Comparison of ENCODE assay signal across 28 mouse cellular contexts in the genomic region with DNA sequence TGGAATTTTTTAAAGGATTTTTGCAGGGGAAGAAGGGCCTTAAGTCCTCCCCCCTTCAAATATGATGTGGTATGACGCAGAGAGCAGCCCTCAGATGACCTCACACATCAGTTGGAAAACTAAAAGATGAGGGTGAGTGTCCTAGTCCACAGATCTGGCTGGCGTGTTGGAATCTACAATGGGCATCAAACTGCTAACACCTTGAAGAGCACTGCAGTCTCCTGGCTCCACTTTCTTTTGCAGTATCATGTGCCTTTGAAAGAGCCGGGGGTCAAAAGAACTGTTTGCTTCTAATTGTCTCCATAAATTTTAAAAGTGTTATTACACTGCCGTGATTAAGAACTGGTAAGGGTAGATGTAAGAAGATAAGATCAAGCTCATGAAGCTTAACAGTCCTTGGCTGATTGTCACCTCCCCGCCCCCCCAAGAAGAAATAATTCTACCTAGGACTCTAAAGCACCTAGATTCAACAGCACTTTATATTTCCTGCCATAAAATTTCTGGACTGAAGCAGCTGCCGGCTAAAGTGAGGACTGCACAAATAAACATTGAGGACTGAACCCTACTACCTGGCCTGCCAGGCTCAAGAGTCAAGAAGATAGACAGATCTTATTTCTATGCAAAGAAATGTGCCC.
DNase-seq lines count a peak whose midpoint lies in the region; ATAC-seq lines count a peak whose summit lies in the region.
"Had no signal": no experiment of that assay in that cellular context is flagged by ENCODE, and none has a peak within 500 bp of the region (broad histone marks: within the 10 kb centered on the region; RNA-seq: fewer than 3 reads in every experiment).

No protein-coding gene starts in this region.

- peak; percentile 89 for ATAC-seq in kidney, embryonic 15.5 days (replicated peaks; ENCODE audit: low FRiP score)
- ATAC-seq: CD4-positive, CD25-positive, alpha-beta regulatory T cell, adult 4 months; forebrain, embryonic 13.5 days; forebrain, embryonic 16.5 days had no signal

- H3K27me3 ChIP-seq in kidney, embryonic 15.5 days: no peaks in the 10 kb centered on the region
- no peaks in the 10 kb centered on the region for H3K27me3 ChIP-seq in limb, embryonic 10.5 days (ENCODE audit: low read depth, poor library complexity, severe bottlenecking)
- H3K27me3 ChIP-seq: embryonic facial prominence, embryonic 13.5 days; forebrain, embryonic 13.5 days; heart, embryonic 13.5 days had no signal

- no peak overlapping the region for H3K9ac ChIP-seq in kidney, embryonic 15.5 days
- H3K9ac ChIP-seq: embryonic facial prominence, embryonic 13.5 days; forebrain, embryonic 13.5 days; heart, embryonic 13.5 days; hindbrain, embryonic 14.5 days had no signal

- H3K4me2 ChIP-seq in kidney, embryonic 15.5 days: no peak overlapping the region
- H3K4me2 ChIP-seq: embryonic facial prominence, embryonic 13.5 days; forebrain, embryonic 13.5 days; heart, embryonic 13.5 days; hindbrain, embryonic 14.5 days had no signal

- peak overlapping the region; percentile 57 for H3K27ac ChIP-seq in kidney, embryonic 15.5 days
- H3K27ac ChIP-seq in limb, embryonic 10.5 days: peak overlapping the region; percentile 17; the same call in 1 of the 2 replicates
- H3K27ac ChIP-seq: embryonic facial prominence, embryonic 10.5 days; embryonic facial prominence, embryonic 13.5 days; forebrain, embryonic 10.5 days; forebrain, embryonic 13.5 days; heart, adult 2 months; heart, embryonic 10.5 days; heart, embryonic 13.5 days; hindbrain, embryonic 14.5 days had no signal

- H3K36me3 ChIP-seq in kidney, embryonic 15.5 days: no peaks in the 10 kb centered on the region
- H3K36me3 ChIP-seq in limb, embryonic 10.5 days: no peaks in the 10 kb centered on the region
- H3K36me3 ChIP-seq: embryonic facial prominence, embryonic 10.5 days; embryonic facial prominence, embryonic 13.5 days; forebrain, embryonic 10.5 days; heart, embryonic 10.5 days; heart, embryonic 13.5 days had no signal

- DNase-seq in kidney, postnatal 14 days: no peak
- DNase-seq in kidney, postnatal 36 days: peak; percentile 1 to 2
- DNase-seq in kidney, adult 11 months: no peak
- no peak for DNase-seq in limb, embryonic 10.5 days (ENCODE audit: low spot score)
- no peak for DNase-seq in cerebellum, postnatal 36 days
- DNase-seq: adrenal gland, adult 2 months; adrenal gland, postnatal 14 days; cerebellum, adult 11 months; cerebellum, adult 2 months; cerebellum, adult 9-11 months; cerebellum, postnatal 25 days; embryo, embryonic 11 days; gastrocnemius, postnatal 10 days; gastrocnemius, postnatal 36 days; heart, adult 2 months; heart, postnatal 14 days; heart, postnatal 4 days had no signal

- 31% methylated on average over 6 of the region's 6 CpGs for WGBS in kidney, embryonic 15.5 days
- 50% methylated on average over 6 of the region's 6 CpGs for WGBS in limb, embryonic 10.5 days

- no peaks in the 10 kb centered on the region for H3K9me3 ChIP-seq in kidney, embryonic 15.5 days (replicated peaks)
- H3K9me3 ChIP-seq in limb, embryonic 10.5 days (replicated peaks): no peaks in the 10 kb centered on the region
- H3K9me3 ChIP-seq: embryonic facial prominence, embryonic 10.5 days; embryonic facial prominence, embryonic 13.5 days; forebrain, embryonic 10.5 days; forebrain, embryonic 13.5 days; heart, embryonic 10.5 days; heart, embryonic 13.5 days had no signal

- H3K4me1 ChIP-seq in kidney, embryonic 15.5 days: no peaks in the 10 kb centered on the region
- H3K4me1 ChIP-seq in limb, embryonic 10.5 days: peaks cover 29% of the 10 kb centered on the region
- H3K4me1 ChIP-seq: embryonic facial prominence, embryonic 10.5 days; forebrain, embryonic 10.5 days; forebrain, embryonic 13.5 days; heart, embryonic 10.5 days; heart, embryonic 13.5 days had no signal

- H3K4me3 ChIP-seq in kidney, embryonic 15.5 days (replicated peaks): no peak overlapping the region
- no peak overlapping the region for H3K4me3 ChIP-seq in limb, embryonic 10.5 days
- H3K4me3 ChIP-seq: embryonic facial prominence, embryonic 10.5 days; embryonic facial prominence, embryonic 13.5 days; erythroblast, embryonic 14.5 days; forebrain, embryonic 10.5 days; forebrain, embryonic 13.5 days; heart, adult 2 months; heart, embryonic 10.5 days; heart, embryonic 13.5 days had no signal

Comparison
In these comparisons a context has a peak if more than half of its experiments do, and no peak if none do; other contexts are left out.
1. DNase-seq: peak in kidney, postnatal 36 days (2 of 2); none in kidney, postnatal 14 days (single experiment), kidney, adult 11 months (single experiment), limb, embryonic 10.5 days (single experiment) and cerebellum, postnatal 36 days (0 of 2).